Mouse (Mus musculus): ENCODE data around the gene Fzd9.

The Fzd9 gene

DNA sequence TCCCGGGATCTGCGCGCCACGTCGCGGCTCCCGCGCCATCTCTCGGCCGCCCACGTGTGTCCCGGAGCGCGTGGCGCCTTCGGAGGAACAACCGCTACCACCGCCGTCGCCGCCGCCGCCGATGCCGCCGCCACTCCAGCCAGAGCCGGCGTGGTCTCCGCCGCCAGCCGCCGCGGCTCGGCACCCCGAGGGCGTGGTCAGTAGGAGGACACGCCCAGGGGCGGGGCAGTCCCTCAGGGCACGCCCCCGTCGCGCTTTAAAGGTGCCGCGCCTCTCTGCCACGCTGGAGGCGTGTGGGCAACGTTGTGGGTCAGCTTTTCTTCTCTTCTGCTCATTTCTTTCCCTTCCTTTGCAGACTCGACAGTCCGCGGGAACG is at the start of gene Fzd9:
TSS of gene Fzd9 (minus strand) at position 152 of the 376 bp plus-strand sequence.
- peak; percentile 88 for DNase-seq (ENCODE audit: extremely low spot score)

- DNase-seq (ENCODE audit: extremely low spot score), result no peak
Observed at GRCm38 (mm10) chr5:135292001-135292400, 41.0 kb upstream of the Fzd9 start.

DNA sequence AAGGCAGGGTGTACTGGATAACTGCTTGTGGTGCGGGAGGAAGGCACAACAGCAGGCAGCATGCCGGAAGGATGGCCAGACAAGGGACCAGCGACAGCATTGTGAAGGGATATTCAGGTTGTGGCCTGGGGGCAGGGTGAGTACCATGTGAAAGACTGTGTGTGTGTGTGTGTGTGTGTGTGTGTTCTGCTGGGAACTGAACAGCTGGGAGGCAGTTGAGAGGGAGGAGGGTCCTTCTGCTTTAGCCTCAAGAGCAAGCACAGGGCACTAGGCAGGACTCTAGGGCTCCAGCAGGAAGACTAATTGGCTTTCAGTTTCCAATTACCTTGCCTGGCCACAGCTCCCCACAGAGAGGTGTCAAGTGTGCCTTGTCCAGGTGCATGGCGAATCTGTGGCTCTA is 40.2 kb upstream of the Fzd9 start:
- DNase-seq (ENCODE audit: extremely low spot score), result no peak

DNA sequence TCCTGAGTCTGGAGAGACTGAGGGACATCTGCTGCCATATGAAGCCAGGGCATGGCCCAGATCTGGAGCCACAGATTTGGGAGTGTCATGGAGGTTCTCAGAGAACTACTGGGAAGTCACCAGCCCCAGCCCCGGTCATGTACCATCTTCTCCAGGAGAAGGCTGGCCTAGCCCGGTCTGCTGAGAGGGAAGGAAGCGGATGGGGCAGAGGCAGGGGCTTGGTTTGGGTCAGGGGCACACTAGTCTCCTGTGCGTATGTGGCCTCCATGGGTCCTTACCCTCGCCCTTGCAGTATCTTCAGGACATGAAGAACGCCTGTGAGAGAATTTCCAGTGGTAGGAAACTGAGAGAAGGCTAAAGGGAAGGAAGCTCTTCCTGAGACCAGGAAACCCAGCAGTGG is 39.7 kb upstream of the Fzd9 start:
- DNase-seq (ENCODE audit: extremely low spot score), result no peak

- DNase-seq (ENCODE audit: extremely low spot score), result no peak
Observed at GRCm38 (mm10) chr5:135286926-135287325, 35.9 kb upstream of the Fzd9 start.

DNA sequence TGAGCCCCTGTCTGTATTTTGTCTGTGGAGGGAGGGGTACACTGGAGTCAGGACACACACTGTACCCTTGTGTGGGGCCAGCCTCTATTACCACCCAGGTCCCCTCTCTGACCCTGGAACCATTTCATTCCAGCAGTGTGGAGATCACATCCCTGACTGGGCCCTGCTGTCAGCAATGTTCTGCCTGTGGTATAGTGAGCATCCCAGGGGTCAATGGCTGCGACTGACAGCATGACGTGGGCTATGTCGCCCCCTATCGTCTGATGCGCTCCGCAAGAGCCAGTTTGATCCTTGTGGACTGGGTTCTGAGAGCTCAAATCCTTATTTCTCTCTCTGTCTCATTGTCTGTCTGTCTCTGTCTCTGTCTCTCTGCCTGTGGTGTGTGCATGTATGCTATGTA is 35.2 kb upstream of the Fzd9 start:
- DNase-seq (ENCODE audit: extremely low spot score), result peak; percentile 79

- DNase-seq (ENCODE audit: extremely low spot score), result no peak
Observed at GRCm38 (mm10) chr5:135285211-135285610, 34.2 kb upstream of the Fzd9 start.

DNA sequence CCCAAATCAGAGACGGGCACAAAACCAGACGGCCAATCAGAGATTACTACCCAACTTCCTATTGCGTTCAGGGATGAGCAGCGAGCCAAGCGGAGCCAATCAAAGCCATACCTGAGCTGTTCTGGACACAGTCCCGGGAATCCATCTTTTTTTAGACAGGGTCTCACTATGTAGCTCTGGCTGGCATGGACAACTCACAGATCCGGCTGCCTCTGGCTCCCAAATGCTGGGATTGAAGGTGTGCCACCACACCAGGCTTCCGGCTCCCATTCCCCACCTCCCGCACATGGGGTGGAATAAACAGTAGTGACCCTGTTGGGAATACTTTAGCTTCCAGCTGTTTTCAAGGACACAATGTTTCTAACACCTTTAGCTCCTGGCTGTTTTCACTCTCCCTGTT is 29.2 kb upstream of the Fzd9 start:
- no peak for DNase-seq (ENCODE audit: extremely low spot score)

DNA sequence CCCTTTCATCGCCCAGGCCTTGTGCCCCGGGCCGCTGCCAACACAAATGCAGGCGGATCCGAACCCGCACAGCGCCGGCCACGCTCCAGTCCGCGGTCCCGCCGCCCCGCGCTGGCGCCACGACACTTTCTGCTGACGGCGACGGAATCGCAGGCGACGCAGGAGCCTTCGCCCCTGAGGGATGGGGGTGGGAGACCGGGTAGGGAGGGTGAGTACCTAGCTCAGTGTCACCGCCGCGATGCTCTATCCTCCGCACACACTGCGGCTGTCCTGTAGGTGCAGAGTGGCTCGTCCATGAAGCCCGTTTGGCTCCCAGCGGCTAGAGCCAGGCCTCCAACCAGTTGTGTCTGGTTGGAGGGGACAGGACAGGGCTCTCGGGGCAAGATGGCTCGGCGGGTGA is 25.6 kb upstream of the Fzd9 start:
- DNase-seq (ENCODE audit: extremely low spot score), result peak; percentile 60

DNA sequence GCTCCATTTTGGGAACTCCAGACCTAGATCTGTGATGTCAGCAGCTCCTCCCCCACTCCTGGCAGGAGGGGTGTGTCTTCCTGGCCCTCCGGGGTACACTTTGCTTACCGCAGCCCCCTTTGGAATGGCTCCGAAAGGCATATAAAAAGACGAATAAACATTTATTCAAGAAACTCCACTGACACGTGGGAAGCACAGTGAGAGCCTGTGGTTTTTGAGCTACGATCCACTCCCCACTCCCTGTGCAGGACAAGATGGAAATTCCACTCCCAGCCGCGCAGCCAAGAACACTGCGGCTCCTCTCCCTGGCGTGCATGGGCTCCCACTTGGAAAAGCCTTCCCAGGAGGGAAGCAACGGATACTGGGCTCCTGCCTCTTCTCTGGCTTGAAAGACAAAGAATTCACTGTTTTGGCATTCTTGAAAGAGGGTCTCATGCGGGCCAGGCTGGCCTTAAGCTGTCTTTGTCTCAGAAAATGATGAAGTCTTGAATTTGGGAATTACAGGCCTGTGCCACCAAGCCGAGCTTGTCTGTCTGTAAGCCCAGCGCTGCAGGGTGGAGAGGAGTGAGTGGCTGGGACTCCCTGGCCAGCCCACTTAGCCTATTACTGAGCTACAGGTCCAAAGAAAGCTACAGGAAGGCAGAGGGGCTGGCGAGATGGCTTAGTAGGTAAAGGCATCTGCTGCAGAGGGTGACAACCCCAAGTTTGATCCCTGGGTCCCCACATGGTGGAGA is 23.8 kb upstream of the Fzd9 start:
- peak; percentile 61 for DNase-seq (ENCODE audit: extremely low spot score)

GRCm38 (mm10) chr5:135271563-135272165 is 20.6 kb upstream of the Fzd9 start:
- DNase-seq (ENCODE audit: extremely low spot score), result no peak

- DNase-seq (ENCODE audit: extremely low spot score), result no peak
Observed at GRCm38 (mm10) chr5:135270361-135270760, 19.3 kb upstream of the Fzd9 start.

- no peak for DNase-seq (ENCODE audit: extremely low spot score)
Observed at GRCm38 (mm10) chr5:135269451-135269850, 18.4 kb upstream of the Fzd9 start.

DNA sequence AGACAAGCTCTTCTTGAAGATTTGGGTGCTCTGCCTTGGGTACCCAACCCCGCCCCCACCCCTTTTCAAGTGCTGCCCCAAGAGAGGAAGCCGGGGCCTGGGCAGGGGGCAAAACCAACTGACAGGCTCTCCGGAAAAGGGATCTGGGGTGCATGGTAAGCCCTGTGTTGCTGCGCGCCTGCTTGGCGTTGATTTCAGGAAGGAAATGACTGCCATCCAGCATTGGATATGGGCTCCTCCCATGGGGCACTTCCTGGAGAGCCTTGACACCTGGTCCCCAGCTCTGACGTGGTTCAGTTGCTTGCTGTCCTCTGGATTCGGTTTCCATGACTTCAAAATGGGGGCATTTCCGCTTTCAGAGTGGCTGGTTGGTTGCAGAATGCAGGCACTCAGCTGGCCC is 13.5 kb upstream of the Fzd9 start:
- DNase-seq (ENCODE audit: extremely low spot score), result no peak

DNA sequence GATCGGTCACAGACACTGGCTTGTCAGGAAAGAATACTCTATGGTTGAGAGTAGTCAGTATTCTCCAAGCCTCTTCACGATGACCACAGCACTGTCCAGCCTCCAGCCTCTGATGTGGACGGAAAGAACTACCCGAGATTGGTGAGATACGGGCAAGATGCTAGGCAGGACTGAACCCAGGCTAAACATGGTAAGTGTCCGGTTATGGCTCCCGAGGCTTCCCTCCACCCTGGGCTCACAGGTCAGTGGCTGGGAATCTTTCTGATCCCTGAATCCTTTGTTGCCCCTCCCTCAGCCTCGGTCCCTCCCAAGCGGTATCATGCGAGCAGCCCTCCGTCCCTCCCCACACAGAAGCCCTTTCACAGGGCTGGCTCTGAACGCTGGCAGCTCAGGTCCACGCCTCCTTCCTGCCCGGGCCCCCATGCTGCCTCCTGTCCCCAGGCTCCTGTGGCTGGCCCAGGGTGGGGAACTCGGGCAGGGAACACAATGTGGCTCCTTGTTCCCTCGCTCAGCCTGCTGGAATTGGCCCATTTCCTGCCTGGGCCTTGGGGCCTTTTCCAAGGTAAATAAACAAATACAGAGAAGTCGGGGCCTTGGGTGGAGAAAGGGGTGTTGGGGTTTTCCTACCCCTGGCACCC is 13.0 kb upstream of the Fzd9 start:
- DNase-seq (ENCODE audit: extremely low spot score), result peak; percentile 66

GRCm38 (mm10) chr5:135258280-135259150 is 7.5 kb upstream of the Fzd9 start:
- no peak for DNase-seq (ENCODE audit: extremely low spot score)

DNA sequence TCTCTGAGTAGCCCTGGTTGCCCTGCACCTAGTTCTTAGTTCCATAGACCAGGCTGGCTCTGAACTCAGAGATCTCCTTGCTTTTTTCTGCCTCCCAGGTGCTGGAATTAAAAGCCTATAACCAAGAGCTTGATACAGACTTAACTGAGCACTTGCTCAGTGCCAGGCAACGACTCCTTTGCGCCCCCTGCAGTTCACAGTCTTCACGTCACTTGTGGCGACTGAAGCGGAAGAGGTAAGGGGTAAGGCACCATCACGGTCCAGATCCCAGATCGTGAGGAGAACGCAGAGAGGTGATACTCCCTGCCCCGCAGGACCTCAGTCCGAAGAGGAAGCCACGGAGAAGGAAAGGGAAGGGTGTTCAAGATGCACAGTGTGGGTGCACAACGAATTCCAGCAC is 6.5 kb upstream of the Fzd9 start:
- no peak for DNase-seq (ENCODE audit: extremely low spot score)

GRCm38 (mm10) chr5:135256166-135256565 is 5.1 kb upstream of the Fzd9 start:
- no peak for DNase-seq (ENCODE audit: extremely low spot score)

DNA sequence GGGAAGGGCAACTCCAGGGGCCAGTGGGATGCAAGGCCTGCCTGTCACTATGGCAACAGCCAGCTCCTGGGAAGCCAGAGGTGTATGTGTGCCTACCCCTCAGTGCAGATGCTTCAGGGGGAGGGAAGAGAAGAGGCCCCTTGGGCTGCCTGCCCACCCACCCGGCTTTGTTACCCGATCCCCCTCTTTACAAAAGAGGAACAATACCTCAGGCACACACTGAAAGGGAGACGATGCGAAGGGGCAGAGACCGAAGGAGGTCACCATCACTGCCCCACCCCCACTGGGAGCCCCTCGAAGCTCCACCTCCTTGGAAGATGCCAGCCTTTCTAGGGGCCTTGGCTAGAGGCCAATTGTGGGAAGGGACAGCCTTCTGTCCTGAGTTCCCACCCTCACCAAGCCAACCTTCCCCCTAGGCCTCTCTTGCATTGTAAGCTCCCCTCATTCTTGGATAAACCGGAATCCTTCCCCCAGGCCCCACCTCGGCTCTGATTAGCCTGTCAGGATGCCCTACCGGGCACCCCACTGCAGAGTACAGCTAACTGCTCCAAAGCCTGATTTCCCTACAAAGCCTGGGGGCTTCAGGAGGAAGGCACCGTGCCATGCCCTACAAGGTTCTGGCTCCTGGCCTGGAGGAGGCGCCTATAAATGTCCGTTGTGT is 2.8 kb upstream of the Fzd9 start:
- peak; percentile 85 for DNase-seq (ENCODE audit: extremely low spot score)

GRCm38 (mm10) chr5:135250186-135251078 is 598 bp downstream of the Fzd9 start:
- no peak for DNase-seq (ENCODE audit: extremely low spot score)

Data from embryo, embryonic 9.5 days (tissue).